Mouse (Mus musculus): ENCODE results near the gene Cfap36.
A peak's percentile ranks its signal among the peaks of the same experiment; 100 is the strongest.

The Cfap36 gene

DNA sequence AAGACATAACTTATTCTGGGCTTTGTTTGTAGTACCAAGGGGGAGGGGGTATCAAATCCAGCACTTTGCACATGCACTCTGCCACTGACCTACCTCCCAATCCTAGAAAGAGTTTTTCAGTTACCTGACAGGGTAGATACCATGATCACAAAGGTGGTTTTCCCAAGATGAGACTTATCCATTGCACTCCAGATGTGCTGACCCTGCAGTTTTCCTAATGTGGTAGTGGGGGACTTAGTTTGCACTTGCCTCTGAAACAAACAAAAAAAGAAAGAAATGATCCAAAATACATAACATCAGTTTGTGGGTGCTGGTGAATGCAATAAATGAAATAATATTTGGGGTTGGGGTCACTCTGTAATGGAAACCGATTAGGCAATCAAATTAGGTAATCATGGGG, 67.9 kb downstream of the Cfap36 start:
- no peak for DNase-seq

DNA sequence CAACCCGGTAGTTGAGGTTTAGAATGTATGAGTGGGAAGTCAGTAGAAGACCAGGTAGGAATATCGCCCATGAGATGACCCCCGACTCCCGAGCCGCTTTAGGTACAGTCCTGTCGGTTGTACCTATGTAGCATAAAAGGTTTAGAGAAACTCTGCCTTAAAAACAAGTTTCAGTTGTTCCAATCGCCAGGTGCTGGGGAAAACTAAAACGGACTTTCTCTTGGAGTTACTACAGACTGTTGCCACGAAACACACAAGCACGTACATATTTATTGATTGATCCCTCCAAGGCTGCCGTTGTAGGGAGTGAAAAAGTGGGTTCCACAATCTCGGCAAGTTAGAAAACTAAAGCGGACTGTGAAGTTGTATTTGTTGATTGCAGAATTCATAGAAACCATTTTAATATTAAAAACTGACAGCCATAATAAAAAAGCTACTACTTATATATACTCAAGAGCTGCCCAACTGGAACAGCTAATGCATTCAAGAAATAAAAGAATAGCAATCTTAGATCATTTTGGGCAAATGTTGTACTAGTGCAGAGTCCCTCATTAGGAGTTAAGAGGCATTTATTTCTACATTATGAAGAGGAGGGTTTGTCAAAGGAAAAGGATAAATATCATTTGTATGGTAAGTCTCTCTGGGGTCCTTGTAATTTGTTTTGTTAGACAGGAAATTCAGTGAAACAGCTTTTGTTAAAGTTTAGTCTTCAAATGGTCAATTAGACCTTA, 73.3 kb downstream of the Cfap36 start:
- peak in 1 of 2 experiments; percentile 2 for DNase-seq

DNA sequence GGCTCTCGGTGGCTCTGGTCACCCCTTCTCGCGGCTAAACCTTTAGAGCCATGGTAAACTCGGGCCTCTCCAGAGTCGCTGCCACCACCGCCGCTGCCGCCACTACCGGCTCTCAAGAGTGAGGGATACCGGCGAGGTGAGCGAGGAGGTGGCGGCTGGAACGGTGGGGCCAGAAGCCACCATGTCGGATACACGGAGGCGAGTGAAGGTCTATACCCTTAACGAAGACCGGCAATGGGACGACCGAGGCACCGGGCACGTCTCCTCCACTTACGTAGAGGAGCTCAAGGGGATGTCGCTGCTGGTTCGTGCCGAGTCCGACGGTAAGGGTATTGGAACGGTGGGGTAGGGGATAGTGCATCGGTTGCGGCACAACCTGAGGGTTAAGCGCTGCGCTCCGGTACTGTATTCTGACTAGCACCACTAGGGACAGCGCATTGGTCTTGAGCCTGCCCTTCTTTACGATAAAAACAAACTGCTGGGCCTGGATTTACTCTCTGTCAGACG, 74.0 kb downstream of the Cfap36 start:
- DNase-seq = peak; percentile 53 to 59

GRCm38 (mm10) chr11:29172563-29173124, 74.6 kb downstream of the Cfap36 start, which contains the start of gene Ppp4r3b:
Gene Ppp4r3b, plus strand, starts transcription at chr11:29172890.
- peak; percentile 99 for DNase-seq

GRCm38 (mm10) chr11:29171959-29172391, 75.2 kb downstream of the Cfap36 start:
- DNase-seq = peak; percentile 72 to 75
